Mouse (Mus musculus) T-cell, adult 66 days (primary cell): ENCODE measurements around the gene Gpm6b. TPM values are rescaled to one million over a fixed set of nuclear protein-coding genes. Genes with fewer than 3 reads are reported as not detected.

Experiments used
- total RNA-seq, 2 experiments: library from RNA; stranded (reverse); gene quantifications; 3 replicates in 1 of 2; 4 replicates in 1 of 2; pipeline ENCODE4 v1.2.4; 2023

Gene Gpm6b
- total RNA-seq: 1 to 10 TPM; 2.9 to 3.5 TPM

GRCm38 (mm10) chrX:166238831-166239460, at the start of gene Gpm6b:
Gene Gpm6b (plus strand): TSS chrX:166238911.

Other genes starting within 250 kb of the Gpm6b start
- gene Gemin8, start 68.5 kb upstream of the Gpm6b start, total RNA-seq: 1 to 10 TPM; 5.4 to 6.1 TPM
- gene Trappc2, start 201.7 kb downstream of the Gpm6b start, total RNA-seq: 1 to 10 TPM; 5.0 to 8.1 TPM
- 10 to 100 TPM; 12.6 to 14.5 TPM for gene Ofd1, start 201.8 kb downstream of the Gpm6b start, total RNA-seq
- gene Rab9, start 241.0 kb downstream of the Gpm6b start, total RNA-seq: 10 to 100 TPM; 18.5 to 26.0 TPM